Mouse (Mus musculus) hindbrain, embryonic 11.5 days (tissue): ENCODE measurements at regions not wholly inside any gene's neighbourhood (a gene's known extent, or its start where the extent isn't known, plus 50 kb on each side); places are given as distances from the start of the nearest gene placed in this dataset.

ENCODE experiments used
- ATAC-seq: fragments of 200-750 bp; cut with Nextera tagmentation; 2 replicates; pipeline ENCODE4 v1.8.0; 2017; ENCODE audit warnings: mild to moderate bottlenecking, moderate TSS enrichment, moderate library complexity; ENCODE audit not compliant: low FRiP score
- DNase-seq: peaks from one replicate; pipeline ENCODE4 v3.0.0-alpha.2; 2015; ENCODE audit warnings: low spot score
- H3K27ac ChIP-seq: fragments of 300-500 bp; sonication (generic); 2 replicates; pipeline ENCODE4 v1.5.1; 2014; ENCODE audit warnings: mild to moderate bottlenecking, low read depth, low read length
- H3K27me3 ChIP-seq: fragments of 300-500 bp; sonication (generic); 2 replicates; pipeline ENCODE4 v1.6.1; 2014; ENCODE audit warnings: mild to moderate bottlenecking, low read length, moderate library complexity, mixed read lengths; ENCODE audit not compliant: control insufficient read depth, insufficient read depth
- H3K36me3 ChIP-seq: fragments of 300-500 bp; sonication (generic); 2 replicates; pipeline ENCODE4 v1.6.1; 2014; ENCODE audit warnings: mild to moderate bottlenecking, low read length, moderate library complexity, mixed read lengths; ENCODE audit not compliant: control insufficient read depth, insufficient read depth
- H3K4me1 ChIP-seq: fragments of 300-500 bp; sonication (generic); replicated peaks from 2 replicates; pipeline ENCODE4 v1.6.1; 2014; ENCODE audit warnings: low read length, mixed read lengths; ENCODE audit not compliant: control insufficient read depth, insufficient read depth
- H3K4me2 ChIP-seq: fragments of 300-500 bp; sonication (generic); replicated peaks from 2 replicates; pipeline ENCODE4 v1.6.1; 2014; ENCODE audit warnings: mild to moderate bottlenecking, low read depth, low read length
- H3K4me3 ChIP-seq: fragments of 300-500 bp; sonication (generic); 2 replicates; pipeline ENCODE4 v1.5.1; 2014; ENCODE audit warnings: low read depth, low read length
- H3K9ac ChIP-seq: fragments of 300-500 bp; sonication (generic); 2 replicates; pipeline ENCODE4 v1.6.1; 2014; ENCODE audit warnings: low read depth, low read length
- H3K9me3 ChIP-seq: fragments of 300-500 bp; sonication (generic); 2 replicates; pipeline ENCODE4 v1.6.1; 2016; ENCODE audit warnings: low read length; ENCODE audit not compliant: control insufficient read depth
- WGBS: fragments of 180-500 bp; shearing (Covaris S2); extraction: QIAGEN DNeasy Blood & Tissue Kit; methylation state at CpG from one replicate; pipeline ENCODE4 v1.1.7; 2014; 5-methylcytosine and 5-hydroxymethylcytosine counted together

DNA sequence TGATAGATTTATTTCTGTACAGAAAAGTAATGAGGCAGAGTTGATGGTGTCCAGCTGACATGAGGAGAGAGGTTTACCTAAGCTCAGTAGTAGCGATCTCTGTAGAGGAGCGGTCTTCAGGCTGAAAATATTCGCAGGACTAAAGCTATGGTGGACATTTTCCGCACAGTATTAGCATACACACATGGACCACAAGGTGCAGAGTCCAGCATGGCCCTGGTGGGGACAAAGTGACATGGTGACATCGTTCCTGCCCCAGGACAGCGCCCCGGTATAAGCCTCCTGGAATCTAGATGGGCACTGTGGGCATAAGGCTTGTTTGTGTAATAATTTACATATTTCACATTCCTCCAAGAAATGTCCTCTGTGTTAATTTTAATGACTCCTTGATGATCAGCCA lies 311.5 kb upstream of the Klf6 start:
- no peaks in the 10 kb centered on the region for H3K27me3 ChIP-seq
- H3K4me2 ChIP-seq = no peak overlapping the region
- DNase-seq = no peak
- no peak overlapping the region for H3K9ac ChIP-seq
- no peaks in the 10 kb centered on the region for H3K9me3 ChIP-seq
- H3K4me3 ChIP-seq = no peak overlapping the region
- WGBS = 91% methylated on average over 7 of the region's 7 CpGs
- ATAC-seq = peak; percentile 40; the same call in 1 of the 2 replicates
- no peaks in the 10 kb centered on the region for H3K4me1 ChIP-seq
- no peaks in the 10 kb centered on the region for H3K36me3 ChIP-seq
- H3K27ac ChIP-seq = no peak overlapping the region

DNA sequence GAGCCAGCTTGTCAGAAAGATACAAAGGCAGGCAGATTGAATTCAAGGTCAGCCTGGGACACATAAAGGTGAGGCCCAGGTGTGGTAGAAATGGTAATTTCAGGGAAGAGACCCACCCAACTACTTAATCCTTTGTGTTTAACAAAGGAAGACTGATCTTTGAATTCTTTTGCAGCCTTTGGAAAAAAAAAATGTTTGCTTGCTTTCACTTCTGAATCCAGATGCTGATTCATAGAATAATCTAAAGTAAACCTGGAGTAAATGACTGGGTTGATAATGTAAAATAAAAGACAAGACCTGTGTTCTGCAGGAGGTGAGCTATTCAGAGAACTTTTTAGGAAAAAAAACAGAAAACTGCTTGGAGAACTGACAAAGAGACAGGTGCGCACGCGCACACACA lies 310.9 kb upstream of the Klf6 start:
- Histone ChIP-seq H3K4me1 (no peaks in the 10 kb centered on the region), H3K4me3 (no peak overlapping the region), H3K4me2 (no peak overlapping the region), H3K27me3 (no peaks in the 10 kb centered on the region), H3K9ac (no peak overlapping the region), H3K9me3 (no peaks in the 10 kb centered on the region), H3K36me3 (no peaks in the 10 kb centered on the region), H3K27ac (no peak overlapping the region)
- 96% methylated on average over 3 of the region's 3 CpGs for WGBS
- DNase-seq = no peak
- no peak for ATAC-seq

DNA sequence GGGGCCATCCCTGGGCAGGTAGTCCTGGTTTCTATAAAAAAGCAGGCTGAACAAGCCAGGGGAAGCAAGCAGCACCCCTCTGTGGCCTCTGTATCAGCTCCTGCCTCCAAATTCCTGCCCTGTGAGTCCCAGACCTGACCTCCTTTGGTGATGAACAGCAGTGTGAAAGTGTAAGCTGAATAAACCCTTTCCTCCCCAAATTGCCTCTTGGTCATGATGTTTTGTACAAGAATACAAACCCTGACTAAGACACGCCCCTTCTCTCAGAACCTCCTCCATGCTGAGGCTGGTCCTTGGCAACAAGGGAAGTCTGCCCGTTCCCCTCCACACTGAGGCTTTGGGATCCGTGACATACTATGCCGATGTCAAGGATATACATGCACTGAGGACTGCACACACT lies 310.2 kb upstream of the Klf6 start:
- ATAC-seq = no peak
- DNase-seq = no peak
- Histone ChIP-seq H3K27ac (no peak overlapping the region), H3K9me3 (no peaks in the 10 kb centered on the region), H3K9ac (no peak overlapping the region), H3K36me3 (no peaks in the 10 kb centered on the region), H3K27me3 (no peaks in the 10 kb centered on the region), H3K4me3 (no peak overlapping the region), H3K4me2 (no peak overlapping the region), H3K4me1 (no peaks in the 10 kb centered on the region)
- 87% methylated on average over 4 of the region's 4 CpGs for WGBS

DNA sequence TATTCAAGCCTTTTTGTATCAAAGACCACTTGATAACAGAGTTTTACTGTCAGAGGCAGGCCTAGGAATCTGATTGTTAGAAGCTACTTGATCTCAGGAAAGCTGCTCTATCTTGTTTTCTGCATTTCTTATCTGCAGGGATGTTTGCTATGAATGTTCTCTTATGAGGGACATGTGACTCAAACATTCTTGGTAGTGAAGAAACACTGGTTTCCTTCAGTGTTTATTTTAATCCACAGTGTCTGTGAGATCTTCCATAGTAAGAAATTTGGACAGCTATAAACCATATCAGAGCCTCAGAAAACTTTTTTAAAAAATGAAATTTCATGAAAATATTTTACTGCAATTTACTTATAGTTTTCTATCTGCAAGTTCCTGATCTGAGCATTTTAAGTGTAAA lies 307.8 kb upstream of the Klf6 start:
- no peak overlapping the region for H3K27ac ChIP-seq
- H3K27me3 ChIP-seq = no peaks in the 10 kb centered on the region
- no peaks in the 10 kb centered on the region for H3K4me1 ChIP-seq
- no peak overlapping the region for H3K9ac ChIP-seq
- no peaks in the 10 kb centered on the region for H3K36me3 ChIP-seq
- H3K4me3 ChIP-seq = no peak overlapping the region
- ATAC-seq (no peak), DNase-seq (no peak)
- no peak overlapping the region for H3K4me2 ChIP-seq
- no peaks in the 10 kb centered on the region for H3K9me3 ChIP-seq

DNA sequence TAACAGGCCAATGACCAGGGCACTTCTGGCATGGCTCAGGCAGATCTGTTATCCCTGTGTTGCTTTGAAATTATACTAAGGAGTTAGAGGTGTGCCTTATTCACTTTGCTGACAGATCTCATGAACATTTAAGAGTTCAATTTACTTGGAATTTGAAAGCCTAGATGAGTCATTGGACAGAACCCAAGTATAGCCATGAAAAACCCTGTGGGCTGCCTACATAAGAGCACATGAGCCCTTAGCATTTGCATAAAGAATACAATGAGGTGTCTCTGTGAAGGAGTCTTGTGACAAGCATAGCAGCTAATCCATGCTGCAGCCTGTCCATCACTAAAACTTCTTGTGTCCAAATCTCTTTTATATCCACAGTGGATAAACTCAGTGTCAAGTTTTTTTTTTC lies 303.2 kb upstream of the Klf6 start:
- no peak overlapping the region for H3K4me2 ChIP-seq
- H3K9me3 ChIP-seq = no peaks in the 10 kb centered on the region
- no peaks in the 10 kb centered on the region for H3K4me1 ChIP-seq
- no peak overlapping the region for H3K9ac ChIP-seq
- no peak overlapping the region for H3K4me3 ChIP-seq
- no peaks in the 10 kb centered on the region for H3K36me3 ChIP-seq
- no peaks in the 10 kb centered on the region for H3K27me3 ChIP-seq
- no peak overlapping the region for H3K27ac ChIP-seq
- ATAC-seq (no peak), DNase-seq (no peak)

DNA sequence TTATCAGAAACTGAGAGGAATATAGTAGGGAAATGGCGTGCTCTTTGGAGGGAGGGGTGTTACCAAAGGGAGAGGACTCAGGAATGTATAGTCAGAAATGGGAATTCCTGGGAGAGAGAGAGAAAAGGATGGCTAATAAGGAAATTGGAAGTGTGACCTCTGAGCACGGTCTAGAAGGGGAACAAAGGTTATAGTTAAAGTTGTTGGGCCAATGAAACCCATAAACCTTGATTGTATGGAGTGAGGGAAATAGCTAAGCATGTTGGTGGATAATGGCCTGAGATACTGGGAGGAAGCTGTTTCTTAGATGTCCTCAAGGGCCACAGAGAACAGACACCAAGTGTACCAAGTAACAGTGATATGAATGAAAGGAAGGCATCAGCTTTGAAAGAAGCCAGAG lies 294.8 kb upstream of the Klf6 start:
- ATAC-seq = no peak
- no peaks in the 10 kb centered on the region for H3K36me3 ChIP-seq
- 88% methylated on average over 2 of the region's 2 CpGs for WGBS

DNA sequence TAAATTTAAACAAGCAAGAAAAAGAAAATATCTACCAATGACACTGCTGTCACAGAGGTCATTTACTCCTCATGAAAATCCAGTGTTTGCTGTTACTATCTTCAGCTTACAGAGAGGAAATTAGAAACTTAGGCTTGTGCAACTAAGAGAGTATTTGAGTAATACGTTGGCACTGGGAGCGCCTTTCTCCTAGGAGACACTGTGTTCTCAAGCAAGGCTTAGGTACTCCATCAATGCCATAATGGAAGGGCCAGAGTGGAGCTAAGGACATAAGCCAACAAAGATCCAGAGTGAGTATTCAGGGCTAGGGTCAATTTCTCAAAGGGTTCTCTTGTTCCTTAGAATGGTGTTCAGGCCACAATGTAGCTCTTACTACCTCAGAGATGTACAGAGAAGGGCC lies 294.4 kb upstream of the Klf6 start:
- H3K9me3 ChIP-seq = no peaks in the 10 kb centered on the region
- H3K9ac ChIP-seq = no peak overlapping the region
- 85% methylated on average over 2 of the region's 2 CpGs for WGBS
- H3K4me2 ChIP-seq = no peak overlapping the region
- H3K27ac ChIP-seq = no peak overlapping the region
- DNase-seq (no peak), ATAC-seq (no peak)
- H3K4me1 ChIP-seq = no peaks in the 10 kb centered on the region
- no peak overlapping the region for H3K4me3 ChIP-seq
- H3K36me3 ChIP-seq = no peaks in the 10 kb centered on the region
- H3K27me3 ChIP-seq = no peaks in the 10 kb centered on the region

More for the DNA sequence above, 294.8 kb upstream of the Klf6 start:
- no peaks in the 10 kb centered on the region for H3K27me3 ChIP-seq
- H3K9me3 ChIP-seq = no peaks in the 10 kb centered on the region
- H3K27ac ChIP-seq = no peak overlapping the region
- H3K4me1 ChIP-seq = no peaks in the 10 kb centered on the region
- H3K4me3 ChIP-seq = no peak overlapping the region
- no peak for DNase-seq
- no peak overlapping the region for H3K9ac ChIP-seq
- no peak overlapping the region for H3K4me2 ChIP-seq

DNA sequence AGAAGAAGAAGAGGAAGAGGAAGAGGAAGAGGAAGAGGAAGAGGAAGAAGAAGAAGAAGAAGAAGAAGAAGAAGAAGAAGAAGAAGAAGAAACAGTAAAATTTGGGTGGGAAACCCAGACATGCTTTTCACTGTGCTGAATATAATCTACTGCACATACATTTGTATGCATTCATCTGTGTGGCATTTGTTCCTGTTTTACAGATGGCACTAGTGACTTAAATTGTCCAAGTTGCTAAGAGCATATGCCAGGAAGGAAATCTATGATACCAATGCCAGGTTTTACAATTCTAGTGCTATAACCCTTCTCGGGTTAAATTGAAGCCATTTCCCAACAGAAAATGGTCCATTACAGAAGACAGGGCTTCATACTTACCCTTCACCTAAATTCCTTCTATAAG lies 291.7 kb upstream of the Klf6 start:
- Histone ChIP-seq H3K4me3 (no peak overlapping the region), H3K27ac (no peak overlapping the region), H3K9me3 (no peaks in the 10 kb centered on the region), H3K36me3 (no peaks in the 10 kb centered on the region), H3K4me1 (no peaks in the 10 kb centered on the region), H3K27me3 (no peaks in the 10 kb centered on the region), H3K4me2 (no peak overlapping the region), H3K9ac (no peak overlapping the region)
- no peak for DNase-seq
- WGBS = 97% methylated on average over 1 of the region's 1 CpGs
- ATAC-seq = no peak

DNA sequence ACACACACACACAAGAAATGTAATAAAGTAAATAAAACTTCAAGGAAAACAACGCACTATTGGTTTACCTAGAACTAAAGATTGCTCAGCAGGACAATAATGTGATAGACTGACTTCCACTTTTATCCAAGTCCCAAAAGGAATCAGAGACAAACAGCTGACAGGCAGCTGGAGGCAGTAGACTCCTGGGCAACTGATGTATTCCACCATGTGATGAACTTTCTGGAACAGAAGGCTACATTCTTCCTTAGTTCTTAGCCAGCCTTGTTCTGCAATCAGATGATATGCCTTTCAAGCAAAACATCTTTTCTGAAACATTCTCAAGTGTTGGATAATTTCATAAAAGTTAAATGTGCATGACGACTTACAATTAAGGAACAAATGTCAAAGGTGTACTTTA lies 290.9 kb upstream of the Klf6 start:
- no peak for ATAC-seq
- WGBS = 91% methylated on average over 2 of the region's 2 CpGs
- H3K27me3 ChIP-seq = no peaks in the 10 kb centered on the region

More for the DNA sequence above, 290.9 kb upstream of the Klf6 start:
- no peak for DNase-seq
- Histone ChIP-seq H3K4me1 (no peaks in the 10 kb centered on the region), H3K4me3 (no peak overlapping the region), H3K9me3 (no peaks in the 10 kb centered on the region), H3K4me2 (no peak overlapping the region), H3K27ac (no peak overlapping the region), H3K36me3 (no peaks in the 10 kb centered on the region), H3K9ac (no peak overlapping the region)
